Mouse (Mus musculus) cerebellum, postnatal 10 days (tissue): Measurements from ENCODE around the gene Pvalb.
A peak's percentile ranks its signal among the peaks of the same experiment; 100 is the strongest.

ENCODE experiments used
- DNase-seq, 2 experiments: peaks; one replicate each; pipeline ENCODE4 v3.0.0; 2021; ENCODE audit warnings: mixed read lengths in 2 of 2

Pvalb gene

GRCm38 (mm10) chr15:78206312-78206711, at the start of gene Pvalb:
Gene Pvalb, minus strand, starts transcription at chr15:78206400.
- DNase-seq: no peak

GRCm38 (mm10) chr15:78254751-78255150, 48.6 kb upstream of the Pvalb start:
- peak; percentile 88 to 90 for DNase-seq

DNA sequence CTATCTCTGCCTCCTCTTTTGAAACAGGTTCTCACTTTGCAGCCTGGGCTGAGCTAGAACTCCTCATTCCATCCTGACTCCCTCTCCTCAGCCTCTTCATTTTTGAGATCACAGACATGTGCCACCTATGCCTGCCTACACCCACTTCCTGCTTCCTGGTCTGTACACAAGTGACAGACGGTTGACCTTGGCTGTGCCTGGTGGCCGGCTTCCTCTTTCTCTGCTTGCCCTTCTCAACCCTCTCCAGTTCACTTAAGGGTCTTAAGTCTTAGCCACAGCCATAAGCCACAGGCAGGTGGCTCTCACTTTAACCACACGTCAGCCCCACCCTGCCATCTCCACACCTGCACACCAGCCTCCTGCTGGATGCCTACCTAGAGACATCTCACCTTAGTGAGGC, 42.2 kb upstream of the Pvalb start:
- DNase-seq: no peak

DNA sequence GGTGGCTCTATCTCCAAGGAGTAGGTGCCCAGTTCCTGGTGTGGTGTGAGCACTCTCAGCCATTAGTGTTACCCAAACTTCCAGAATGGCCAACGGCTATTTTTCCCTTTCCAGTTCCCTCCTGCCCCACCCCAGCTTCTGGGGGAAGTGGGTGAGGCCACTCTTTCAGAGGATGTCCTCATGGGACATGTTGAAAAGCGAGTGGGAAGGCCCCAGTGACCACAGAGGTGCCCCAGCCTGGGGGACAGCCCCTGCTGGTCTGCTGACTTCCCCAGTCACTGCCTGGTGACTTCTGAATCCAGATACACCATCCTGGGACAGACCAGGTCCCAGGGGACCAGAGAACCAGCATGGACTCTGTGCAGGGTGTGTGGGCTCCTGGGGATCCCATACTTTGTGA, 41.5 kb upstream of the Pvalb start:
- no peak for DNase-seq

- DNase-seq: no peak
Measured at GRCm38 (mm10) chr15:78246143-78247116, 40.2 kb upstream of the Pvalb start.

DNA sequence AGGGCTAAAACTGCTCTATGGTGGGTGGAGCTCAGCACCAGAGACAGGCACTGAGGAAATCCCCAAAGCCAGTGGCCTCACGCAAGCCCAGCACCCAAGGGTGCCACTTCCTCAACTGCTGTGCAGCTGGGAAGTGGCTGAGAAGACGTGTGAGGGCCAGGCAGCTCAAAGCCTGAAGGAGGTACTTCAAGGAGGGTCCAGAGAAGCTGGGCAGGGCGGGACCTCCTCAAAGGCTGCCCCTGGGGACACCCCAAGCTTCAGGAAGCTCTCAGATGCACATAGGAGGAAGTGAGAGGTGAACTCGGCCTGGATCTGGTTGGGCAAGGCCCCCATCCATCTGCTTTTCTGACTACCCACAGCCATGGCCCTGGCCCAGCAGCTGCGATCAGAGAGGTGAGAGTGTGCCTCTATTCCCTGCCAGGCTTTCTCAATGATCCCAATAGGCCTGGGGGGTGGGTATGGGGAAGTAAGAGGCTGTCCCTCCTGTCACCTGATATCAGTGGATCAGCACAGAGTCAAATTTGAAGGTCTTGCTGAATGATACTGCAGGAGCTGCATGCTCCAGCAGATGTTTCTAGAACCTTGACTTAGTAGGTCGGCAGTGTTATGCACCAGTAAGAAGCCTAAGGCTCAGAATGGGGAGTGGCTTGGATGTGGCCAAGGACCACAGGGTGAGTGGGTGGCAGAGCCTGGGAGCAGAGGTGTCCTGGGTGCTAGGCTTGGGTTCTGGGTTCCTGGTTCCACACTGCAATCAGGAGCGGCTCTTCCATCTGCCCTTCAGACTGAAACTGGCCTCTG, 38.7 kb upstream of the Pvalb start, which contains the start of gene Ncf4:
TSS of gene Ncf4 (plus strand) at position 107 of the 798 bp plus-strand sequence.
- no peak for DNase-seq

DNA sequence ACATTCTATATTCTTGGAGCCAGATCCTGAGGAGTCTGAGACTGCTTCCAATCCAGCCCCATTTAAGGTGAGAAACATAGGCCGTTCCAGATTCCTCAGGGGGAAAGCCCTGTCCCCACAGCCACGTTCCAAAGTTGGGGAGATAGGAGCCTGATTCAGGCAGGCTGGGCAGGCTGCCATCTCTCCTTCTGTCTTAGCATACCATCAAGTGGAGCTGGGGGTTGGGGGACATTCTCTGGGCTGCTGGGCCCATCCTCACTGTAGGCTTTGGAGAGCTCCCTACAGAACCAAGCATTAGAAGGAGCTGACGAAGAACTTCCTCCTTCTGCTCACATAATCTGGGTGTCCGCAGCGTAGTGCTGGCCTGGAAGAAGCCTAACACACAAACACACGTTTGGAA, 37.6 kb upstream of the Pvalb start:
- DNase-seq: peak in 1 of 2 experiments; percentile 29

- no peak for DNase-seq
Measured at GRCm38 (mm10) chr15:78243061-78243460, 36.9 kb upstream of the Pvalb start.

DNA sequence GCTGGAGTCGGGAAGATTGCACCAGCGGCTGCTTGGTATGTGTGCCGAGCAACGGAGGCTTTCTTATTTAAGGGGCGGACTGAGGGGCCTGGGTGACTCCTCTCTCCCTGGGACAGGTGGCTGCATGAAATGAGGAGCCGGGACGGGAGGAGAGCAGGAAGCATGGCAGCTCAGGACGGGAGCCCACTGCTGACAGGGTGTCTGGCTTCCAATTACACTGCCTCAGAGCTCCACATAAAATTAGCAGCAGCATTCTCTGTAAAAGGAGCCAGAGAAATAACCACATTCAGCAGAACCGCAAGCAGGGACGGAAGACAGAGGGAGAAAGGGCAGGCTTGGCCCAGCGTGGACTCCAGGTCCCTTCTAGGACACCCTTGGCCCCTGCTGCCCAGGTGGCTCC, 35.1 kb upstream of the Pvalb start:
- DNase-seq: no peak

DNA sequence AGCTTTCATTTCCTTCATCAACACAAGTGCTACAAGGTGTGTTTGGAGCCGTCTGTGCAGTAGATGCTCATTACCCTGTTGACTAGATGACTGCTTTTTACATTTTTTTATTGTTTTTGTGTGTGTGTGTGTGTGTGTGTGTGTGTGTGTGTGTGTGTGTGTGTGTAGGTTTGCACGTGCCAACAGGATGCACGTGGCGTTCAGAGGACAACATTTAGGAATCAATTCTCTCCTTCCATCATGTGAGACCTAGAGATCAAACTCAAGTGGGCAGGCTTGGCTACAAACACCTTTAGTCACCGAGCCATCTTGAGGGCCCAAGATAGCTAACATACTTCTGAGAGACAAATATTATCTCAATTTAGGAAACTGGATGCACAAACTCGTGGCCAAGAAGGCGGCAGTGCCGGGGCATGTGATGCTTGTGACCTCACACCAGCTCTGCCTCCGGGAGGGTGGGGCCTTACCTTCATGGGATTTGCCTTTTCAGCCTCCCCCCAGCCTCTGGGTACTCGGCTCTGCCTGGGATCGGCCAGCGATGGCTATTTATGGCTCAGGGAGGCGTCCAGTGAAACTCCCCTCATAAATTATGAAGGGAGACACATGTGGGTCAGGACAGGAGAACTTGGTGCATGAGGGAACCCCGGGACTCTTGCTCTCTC, 33.9 kb upstream of the Pvalb start:
- DNase-seq: no peak

DNA sequence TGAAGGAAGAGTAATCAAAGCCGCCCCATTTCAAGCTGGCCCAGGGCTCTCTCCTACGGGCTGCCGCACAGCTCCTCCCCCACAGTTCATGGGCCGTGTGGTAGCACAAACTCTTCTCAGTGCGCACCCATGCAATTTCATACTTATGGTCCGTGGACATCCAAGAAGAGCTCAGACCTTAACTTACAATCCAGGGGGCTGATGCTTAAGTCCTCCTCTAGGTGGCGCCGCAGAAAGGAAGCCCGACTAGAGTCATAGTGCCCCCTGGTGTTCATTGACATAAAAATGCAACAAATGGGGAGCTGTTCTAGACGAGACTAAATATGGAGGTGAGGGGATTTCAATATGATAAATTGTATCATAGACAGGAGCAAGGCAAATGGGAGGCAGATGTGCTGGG, 33.3 kb upstream of the Pvalb start:
- DNase-seq: peak; percentile 89 to 94

- no peak for DNase-seq
Measured at GRCm38 (mm10) chr15:78234823-78235509, 28.8 kb upstream of the Pvalb start.

DNA sequence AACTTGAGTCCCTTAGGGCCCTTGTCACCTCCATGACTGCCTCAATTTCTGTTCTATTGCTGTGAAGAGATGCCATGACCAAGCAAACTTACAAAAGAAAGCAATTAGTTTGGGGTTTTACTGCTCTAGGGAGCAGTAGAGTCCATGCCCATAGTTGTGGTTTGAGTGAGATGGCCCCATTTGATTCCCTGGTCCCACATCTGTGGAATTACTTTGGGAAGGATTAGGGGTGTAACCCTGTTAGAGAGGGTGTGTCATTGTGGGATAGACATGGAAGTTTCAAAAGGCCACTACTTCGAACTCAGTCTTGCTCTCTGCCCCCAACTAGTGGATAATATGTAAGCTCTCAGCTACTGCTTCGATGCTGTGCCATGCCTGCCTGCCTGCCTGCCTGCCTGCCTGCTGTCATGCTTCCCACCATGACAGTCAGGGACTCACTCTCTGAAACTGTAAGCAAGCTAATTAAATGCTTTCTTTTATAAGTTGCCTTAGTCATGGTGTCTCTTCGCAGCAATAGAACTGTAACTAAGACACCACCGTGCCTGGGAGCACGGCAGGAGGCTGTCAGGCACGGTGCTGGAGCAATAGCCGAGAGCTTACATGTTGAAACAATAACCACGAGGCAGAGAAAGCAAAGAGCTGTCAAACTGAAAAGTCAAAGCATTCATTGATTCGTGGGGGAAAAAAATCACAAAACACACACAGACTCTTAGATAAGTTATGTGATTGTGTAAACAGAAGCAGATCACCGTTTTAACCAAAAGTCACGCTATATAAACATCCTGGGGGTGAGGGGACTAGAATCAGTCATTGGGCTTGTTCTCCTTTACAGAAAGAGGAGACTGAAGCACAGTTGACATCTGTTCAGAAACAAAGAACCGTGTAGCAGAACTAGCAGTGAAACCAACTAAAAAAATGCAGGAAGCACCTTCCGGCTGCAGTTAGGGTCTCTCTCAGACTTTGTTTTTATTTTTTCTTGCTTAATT, 25.4 kb upstream of the Pvalb start:
- peak; percentile 25 to 45 for DNase-seq

GRCm38 (mm10) chr15:78227816-78228215, 21.6 kb upstream of the Pvalb start:
- no peak for DNase-seq

- no peak for DNase-seq
Measured at GRCm38 (mm10) chr15:78215269-78215668, 9.1 kb upstream of the Pvalb start.

DNA sequence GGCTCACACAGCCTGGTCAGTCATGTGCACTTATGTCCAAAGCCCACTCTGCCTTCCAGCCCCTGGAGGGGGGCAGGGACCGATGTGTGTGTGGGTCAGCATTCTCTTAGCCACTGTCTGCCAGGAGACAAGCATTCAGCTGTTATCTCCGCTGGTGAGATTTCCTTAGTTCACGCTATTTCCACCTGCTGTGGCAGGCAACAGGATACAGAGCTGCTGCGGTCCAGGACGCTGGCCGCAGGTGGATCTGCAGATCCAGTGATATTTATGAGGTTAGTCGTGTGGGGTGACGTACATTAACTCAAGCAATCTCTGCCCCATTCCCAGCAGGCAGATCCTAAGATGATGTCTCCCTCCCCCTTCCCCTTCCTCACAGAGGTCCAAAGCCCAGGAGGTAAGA, 5.2 kb upstream of the Pvalb start:
- DNase-seq: no peak

DNA sequence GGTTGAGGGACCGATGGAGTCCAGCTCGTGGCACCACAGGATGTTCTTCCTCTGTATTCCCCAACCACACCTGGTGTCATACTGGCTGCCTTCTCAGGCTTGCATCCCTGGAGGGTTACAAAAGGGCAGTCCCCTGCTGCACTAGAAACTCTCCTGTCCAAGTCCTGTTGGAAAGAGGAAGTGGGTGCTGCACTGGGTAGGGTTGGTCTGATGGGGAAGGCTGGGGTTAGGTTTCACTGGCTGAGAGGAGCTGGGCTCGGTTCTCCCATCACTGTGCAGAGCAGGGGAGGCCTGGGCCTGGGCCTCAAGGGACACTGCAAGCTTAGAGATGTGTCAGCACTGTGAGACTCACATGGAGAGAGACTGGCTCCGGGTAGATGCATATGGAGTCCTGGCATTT, 4.0 kb upstream of the Pvalb start:
- DNase-seq: no peak

- DNase-seq: peak; percentile 74 to 87
Measured at GRCm38 (mm10) chr15:78205192-78205591, 1.0 kb downstream of the Pvalb start.

- peak; percentile 85 to 88 for DNase-seq
Measured at GRCm38 (mm10) chr15:78204053-78204847, 1.9 kb downstream of the Pvalb start.
